Mouse (Mus musculus) cerebellum, adult 2 months (tissue): ENCODE data around the gene Ugt1a9.
"Not testable (repeated sequence)": the region's sequence is repeated elsewhere in the genome, so short reads cannot be mapped to it uniquely, and the experiment has no call there.

ENCODE experiments used
- CTCF ChIP-seq: fragments of 200-500 bp; IDR thresholded peaks from 2 replicates; pipeline ENCODE4 v1.5.1; 2011; ENCODE audit warnings: low read depth, mild to moderate bottlenecking, control low read depth, low read length, moderate library complexity, borderline replicate concordance; ENCODE audit not compliant: insufficient read depth
- POLR2A ChIP-seq: fragments of 200-500 bp; IDR thresholded peaks from 2 replicates; pipeline ENCODE4 v1.6.1; 2011; ENCODE audit warnings: low read length, control low read depth, borderline replicate concordance; ENCODE audit not compliant: insufficient read depth

DNA sequence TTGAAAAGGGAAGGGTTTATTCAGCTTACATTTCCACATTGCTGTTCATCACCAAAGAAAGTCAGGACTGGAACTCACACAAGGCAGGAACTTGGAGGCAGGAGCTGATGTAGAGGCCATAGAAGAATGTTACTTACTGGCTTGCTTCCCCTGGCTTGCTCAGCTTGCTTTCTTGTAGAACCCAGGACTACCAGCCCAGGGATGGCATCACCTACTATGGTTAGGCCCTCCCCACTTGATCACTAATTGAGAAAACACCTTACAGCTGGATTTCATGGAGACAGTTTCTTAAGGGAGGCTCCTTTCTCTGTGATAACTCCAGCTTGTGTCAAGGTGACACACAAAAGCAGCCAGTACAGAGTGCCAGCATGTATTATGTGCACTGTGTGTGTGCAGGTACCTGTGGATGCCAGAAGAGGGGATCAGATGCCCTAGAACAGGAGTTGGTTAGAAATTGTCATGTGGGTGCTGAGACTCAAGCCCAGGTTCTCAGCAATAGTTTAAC lies 152.5 kb downstream of the Ugt1a9 start:
- TF ChIP-seq CTCF, POLR2A: not testable (repeated sequence)
